Comparison of ENCODE assay signal across 19 mouse cellular contexts in the genomic region with DNA sequence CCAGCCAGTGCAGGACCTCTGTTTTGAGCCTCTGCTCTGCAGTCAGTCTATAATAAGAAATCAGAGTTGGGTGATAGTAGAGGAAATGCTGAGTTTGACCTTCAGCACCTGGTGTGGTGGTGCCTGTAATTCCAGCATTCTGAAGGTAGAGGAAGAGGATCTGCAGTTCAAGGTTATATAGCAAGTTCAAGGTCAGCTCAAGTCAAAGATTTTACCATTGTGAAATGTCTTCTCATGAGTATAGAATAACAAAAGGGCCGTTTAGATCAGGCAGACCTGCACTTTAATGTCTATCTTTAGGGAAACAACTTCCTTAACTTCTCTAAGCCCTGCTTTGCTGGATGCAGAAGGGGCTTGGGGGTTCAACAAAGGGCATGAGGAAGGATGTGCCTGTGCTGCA. TPM values are rescaled to one million over a fixed set of nuclear protein-coding genes. Genes with fewer than 3 reads are reported as not detected.
"Had no signal": no experiment of that assay in that cellular context is flagged by ENCODE, and none has a peak within 500 bp of the region (broad histone marks: within the 10 kb centered on the region; RNA-seq: fewer than 3 reads in every experiment).

No protein-coding gene starts in this region.

- H3K9ac ChIP-seq: lung, embryonic 14.5 days; midbrain, embryonic 12.5 days; neural tube, embryonic 12.5 days; stomach, embryonic 15.5 days had no signal

- H3K4me2 ChIP-seq: lung, embryonic 14.5 days; midbrain, embryonic 12.5 days; neural tube, embryonic 12.5 days; stomach, embryonic 15.5 days had no signal

- H3K27ac ChIP-seq: midbrain, embryonic 10.5 days; midbrain, embryonic 12.5 days; neural tube, embryonic 12.5 days; stomach, embryonic 15.5 days; stomach, postnatal 0 days had no signal

- H3K4me3 ChIP-seq: midbrain, embryonic 10.5 days; midbrain, embryonic 12.5 days; myocyte; neural tube, embryonic 12.5 days; stomach, embryonic 15.5 days had no signal

- DNase-seq: lung, adult 18-20 months; lung, embryonic 14.5 days; lung, postnatal 10 days; lung, postnatal 4 days; midbrain, embryonic 14.5 days; right cerebral cortex, postnatal 14 days; thymus, adult 2 months; thymus, postnatal 25 days; thymus, postnatal 4 days had no signal

- H3K9me3 ChIP-seq: midbrain, embryonic 10.5 days; midbrain, embryonic 12.5 days; neural tube, embryonic 12.5 days; stomach, embryonic 15.5 days had no signal

- H3K4me1 ChIP-seq: midbrain, embryonic 10.5 days; midbrain, embryonic 12.5 days; neural tube, embryonic 12.5 days had no signal

- H3K27me3 ChIP-seq: midbrain, embryonic 12.5 days; neural tube, embryonic 12.5 days; stomach, embryonic 15.5 days had no signal

- H3K36me3 ChIP-seq: midbrain, embryonic 10.5 days; midbrain, embryonic 12.5 days; neural tube, embryonic 12.5 days; stomach, embryonic 15.5 days had no signal

- ATAC-seq: midbrain, embryonic 16.5 days had no signal

RNA-seq across cellular contexts. Expression of gene Tfcp2l1, which starts 35.3 kb away (rescaled TPM):
- total RNA-seq: megakaryocyte, adult 5-6 weeks; megakaryocyte-erythroid progenitor cell, adult 5-6 weeks; neutrophil, adult 5-6 weeks had no signal
